Mouse (Mus musculus) ES-Bruce4 (cell line): ENCODE data around the gene Itpripl1. TPM values are rescaled to one million over a fixed set of nuclear protein-coding genes. Genes with fewer than 3 reads are reported as not detected.
"Not testable (repeated sequence)": the region's sequence is repeated elsewhere in the genome, so short reads cannot be mapped to it uniquely, and the experiment has no call there.

Experiments used
- H3K27ac ChIP-seq: 2 replicates; pipeline ENCODE4 v1.5.1; 2012; ENCODE audit warnings: low read length, inconsistent platforms; ENCODE audit not compliant: insufficient read depth
- H3K27me3 ChIP-seq: 2 replicates; pipeline ENCODE4 v1.6.1; 2012; ENCODE audit warnings: mild to moderate bottlenecking, low read length, inconsistent platforms; ENCODE audit not compliant: control insufficient read depth, poor library complexity, insufficient read depth, severe bottlenecking
- H3K36me3 ChIP-seq: 2 replicates; pipeline ENCODE4 v1.6.1; 2012; ENCODE audit warnings: inconsistent platforms, mild to moderate bottlenecking, low read length, moderate library complexity; ENCODE audit not compliant: control insufficient read depth, poor library complexity, insufficient read depth, severe bottlenecking
- H3K4me1 ChIP-seq: one replicate; pipeline ENCODE4 v1.8.1; 2011; ENCODE audit warnings: low read length; ENCODE audit not compliant: control insufficient read depth, insufficient read depth
- H3K4me3 ChIP-seq: 2 replicates; pipeline ENCODE4 v1.5.1; 2011; ENCODE audit warnings: low read depth, mild to moderate bottlenecking, low read length
- H3K9ac ChIP-seq: 2 replicates; pipeline ENCODE4 v1.6.1; 2012; ENCODE audit warnings: low read depth, mild to moderate bottlenecking, inconsistent platforms; ENCODE audit not compliant: poor library complexity, severe bottlenecking
- H3K9me3 ChIP-seq: replicated peaks from 2 replicates; pipeline ENCODE4 v1.6.1; 2012; ENCODE audit warnings: mild to moderate bottlenecking, low read length, inconsistent platforms; ENCODE audit not compliant: control insufficient read depth, poor library complexity, insufficient read depth, severe bottlenecking
- CTCF ChIP-seq: IDR thresholded peaks from one replicate; pipeline ENCODE4 v1.8.1; 2011; ENCODE audit warnings: low read depth, low read length
- EP300 ChIP-seq: IDR thresholded peaks from 2 replicates; pipeline ENCODE4 v1.6.1; 2011; ENCODE audit warnings: low read depth, low read length; ENCODE audit not compliant: insufficient read depth
- POLR2A ChIP-seq: IDR thresholded peaks from one replicate; pipeline ENCODE4 v1.8.1; 2011; ENCODE audit warnings: low read length; ENCODE audit not compliant: insufficient read depth
- polyA plus RNA-seq: library from polyadenylated mRNA; stranded (reverse); fragments of >200 nt; gene quantifications from 2 replicates; pipeline ENCODE4 v1.2.4, GENCODE M21; 2011; ENCODE audit warnings: low read depth; ENCODE audit not compliant: missing spikeins, insufficient read depth, insufficient read length

Gene Itpripl1
- 9.1 and 10.2 TPM in 2 replicates for polyA plus RNA-seq

DNA sequence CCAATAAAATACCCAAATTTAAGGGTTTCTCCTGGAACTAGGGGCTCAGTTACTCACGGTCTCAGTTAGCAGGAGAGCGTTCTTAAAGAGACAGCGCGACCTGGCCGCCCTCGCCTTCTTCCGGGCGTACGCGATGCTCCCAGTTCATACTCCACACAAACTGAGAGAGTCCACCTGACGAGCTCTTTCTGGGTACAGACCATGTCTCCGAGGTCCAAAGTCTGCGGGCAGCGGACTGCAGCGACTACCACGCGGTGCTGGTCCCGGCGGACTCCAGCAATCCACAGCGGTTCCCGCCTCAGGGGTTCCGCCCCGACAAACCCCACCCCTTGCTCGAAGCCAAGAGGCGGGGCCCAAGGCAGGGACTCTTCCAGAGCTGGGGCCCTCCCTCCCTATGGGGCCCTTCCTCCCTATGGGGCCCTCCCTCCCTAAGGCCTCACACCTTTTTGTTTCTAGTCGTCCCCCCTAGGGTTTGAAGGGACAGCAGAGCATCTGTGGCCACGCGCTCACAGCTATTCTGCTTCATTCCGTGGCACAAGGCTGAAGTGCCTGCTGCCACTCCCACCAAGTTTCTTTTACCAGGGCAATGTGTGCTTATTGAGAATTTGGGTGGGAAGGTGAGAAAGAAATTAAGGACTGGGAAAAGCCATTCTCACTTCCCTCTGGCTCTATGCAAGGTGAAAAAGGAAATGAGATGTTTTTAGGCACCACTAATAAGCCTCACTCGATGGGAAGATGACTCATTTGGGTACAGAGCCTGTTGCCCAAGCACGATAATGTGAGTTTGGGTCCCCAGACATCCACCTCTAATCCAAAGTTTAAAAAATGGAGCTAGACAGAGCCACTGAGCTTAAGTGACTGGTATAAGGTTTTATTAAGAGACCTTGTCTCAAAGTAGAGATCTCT lies at the start of gene Itpripl1:
TSS of gene Itpripl1 (minus strand) at position 285 of the 906 bp plus-strand sequence.
- Histone ChIP-seq H3K27me3 (no peaks in the 10 kb centered on the region; the same call in 1 of the 2 replicates), H3K9me3 (no peaks in the 10 kb centered on the region), H3K27ac (no peak within 1 kb of the TSS), H3K4me1 (no peaks in the 10 kb centered on the region), H3K9ac (peak within 1 kb of the TSS; percentile 54), H3K36me3 (peaks cover 5% of the 10 kb centered on the region; the same call in 1 of the 2 replicates), H3K4me3 (peak within 1 kb of the TSS; percentile 75)
- peak; percentile 56 for TF ChIP-seq POLR2A
- no peak for TF ChIP-seq CTCF

DNA sequence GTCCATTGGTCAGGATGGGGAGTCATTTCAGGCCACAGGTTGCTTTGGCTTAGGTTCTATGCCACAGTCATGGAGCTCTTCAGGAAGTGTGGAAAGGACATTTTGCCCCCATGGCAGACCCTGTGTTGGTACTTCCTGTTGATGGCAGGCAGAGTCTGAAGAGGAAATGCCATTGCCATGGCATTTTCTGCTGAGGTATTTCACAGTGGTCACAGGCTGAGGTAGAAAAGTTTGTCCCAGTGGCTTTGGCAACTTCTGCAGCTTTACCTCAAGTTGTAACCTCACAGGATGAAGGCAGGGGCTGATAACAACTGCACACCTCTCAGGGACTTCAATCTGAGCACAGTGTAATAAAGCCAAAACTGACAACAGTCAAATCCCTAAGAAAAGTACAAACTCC lies 46.3 kb upstream of the Itpripl1 start:
- H3K27me3 ChIP-seq, result no peaks in the 10 kb centered on the region
- H3K9ac ChIP-seq, result no peak overlapping the region
- no peaks in the 10 kb centered on the region for H3K4me1 ChIP-seq
- no peaks in the 10 kb centered on the region for H3K36me3 ChIP-seq
- H3K4me3 ChIP-seq, result no peak overlapping the region
- no peak for TF ChIP-seq CTCF
- TF ChIP-seq POLR2A, result no peak
- no peak for TF ChIP-seq EP300
- no peak overlapping the region for H3K27ac ChIP-seq
- no peaks in the 10 kb centered on the region for H3K9me3 ChIP-seq

GRCm38 (mm10) chr2:127182598-127183381 lies 39.5 kb upstream of the Itpripl1 start:
- peak overlapping the region; percentile 80 for H3K27ac ChIP-seq
- H3K9ac ChIP-seq, result peak overlapping the region; percentile 65
- H3K27me3 ChIP-seq, result no peaks in the 10 kb centered on the region
- no peaks in the 10 kb centered on the region for H3K36me3 ChIP-seq
- peak overlapping the region; percentile 87 for H3K4me3 ChIP-seq
- TF ChIP-seq CTCF (no peak), POLR2A (no peak), EP300 (peak; percentile 33; the same call in 1 of the 2 replicates)
- no peaks in the 10 kb centered on the region for H3K4me1 ChIP-seq
- no peaks in the 10 kb centered on the region for H3K9me3 ChIP-seq

GRCm38 (mm10) chr2:127166261-127166660 lies 23.0 kb upstream of the Itpripl1 start:
- H3K9me3 ChIP-seq, H3K4me1 ChIP-seq, H3K9ac ChIP-seq, H3K36me3 ChIP-seq, H3K27ac ChIP-seq, H3K4me3 ChIP-seq, H3K27me3 ChIP-seq: not testable (repeated sequence)

- Histone ChIP-seq H3K4me1 (no peaks in the 10 kb centered on the region), H3K9ac (no peak overlapping the region), H3K4me3 (no peak overlapping the region), H3K9me3 (no peaks in the 10 kb centered on the region), H3K27ac (no peak overlapping the region), H3K36me3 (no peaks in the 10 kb centered on the region), H3K27me3 (peaks cover 1% of the 10 kb centered on the region; the same call in 1 of the 2 replicates)
- TF ChIP-seq POLR2A, result no peak
- no peak for TF ChIP-seq EP300
- TF ChIP-seq CTCF, result no peak
Measured at GRCm38 (mm10) chr2:127165675-127166074, 22.4 kb upstream of the Itpripl1 start.

DNA sequence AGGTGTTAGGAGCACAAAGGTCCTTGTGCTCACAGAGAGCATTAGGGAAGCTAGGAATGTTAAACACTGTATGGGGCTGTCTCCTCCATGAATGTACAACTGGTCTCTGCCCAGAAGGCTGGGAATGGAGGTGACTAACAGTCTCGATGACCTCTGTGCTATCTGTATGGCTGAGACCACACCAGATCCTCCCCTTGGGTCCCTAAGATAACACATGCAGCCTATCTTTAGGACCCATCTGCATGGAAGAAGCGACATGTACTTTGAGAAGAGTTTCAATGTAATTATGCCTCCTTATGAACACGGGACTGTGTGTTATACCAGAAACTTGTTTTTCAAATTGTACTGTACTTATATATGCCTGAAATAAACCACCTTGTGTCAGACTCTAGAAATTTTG lies 2.5 kb upstream of the Itpripl1 start:
- Histone ChIP-seq H3K4me1 (no peaks in the 10 kb centered on the region), H3K9ac (no peak overlapping the region), H3K27ac (no peak overlapping the region), H3K27me3 (no peaks in the 10 kb centered on the region; the same call in 1 of the 2 replicates), H3K36me3 (no peaks in the 10 kb centered on the region; the same call in 1 of the 2 replicates), H3K9me3 (no peaks in the 10 kb centered on the region), H3K4me3 (no peak overlapping the region)
- no peak for TF ChIP-seq EP300
- no peak for TF ChIP-seq POLR2A
- TF ChIP-seq CTCF, result no peak
